8 mouse cellular contexts compared by ENCODE assay signal in genomic region chr13:68581747-68582516, GRCm38 (mm10). TPM values are rescaled to one million over a fixed set of nuclear protein-coding genes. Genes with fewer than 3 reads are reported as not detected.
DNase-seq lines count a peak whose midpoint lies in the region; ATAC-seq lines count a peak whose summit lies in the region.

TSS of gene Mtrr (minus strand) at chr13:68582149.
TSS of gene Fastkd3 (plus strand) at chr13:68582234.

- H3K9ac ChIP-seq in hindbrain, embryonic 15.5 days = peak within 1 kb of the TSS; percentile 71

- peaks cover 31% of the 10 kb centered on the region for H3K36me3 ChIP-seq in hindbrain, embryonic 15.5 days

- peak; percentile 99 for ATAC-seq in hindbrain, embryonic 15.5 days (ENCODE audit: low FRiP score, low read depth)

- no peaks in the 10 kb centered on the region for H3K27me3 ChIP-seq in hindbrain, embryonic 15.5 days

- H3K4me2 ChIP-seq in hindbrain, embryonic 15.5 days = peak within 1 kb of the TSS; percentile 70

- peak within 1 kb of the TSS; percentile 86 for H3K27ac ChIP-seq in hindbrain, embryonic 15.5 days (replicated peaks)

- WGBS in hindbrain, embryonic 15.5 days = under 1% methylated on average over 81 of the region's 81 CpGs

- DNase-seq in T-cell, adult 2 months (ENCODE audit: low spot score) = peak; percentile 94
- peak; percentile 98 to 99 for DNase-seq in cerebellum, postnatal 36 days
- DNase-seq in frontal cortex, postnatal 36 days (ENCODE audit: low spot score in 2 of 2) = peak; percentile 97 to 99
- DNase-seq in left cerebral cortex, adult 11 months (ENCODE audit: low spot score) = peak; percentile 95
- peak; percentile 97 to 99 for DNase-seq in lung, postnatal 4 days
- peak; percentile 95 for DNase-seq in retina, postnatal 7 days (ENCODE audit: low read depth, low spot score)
- DNase-seq in urinary bladder, adult 2 months (ENCODE audit: low spot score) = peak; percentile 99

- no peaks in the 10 kb centered on the region for H3K9me3 ChIP-seq in hindbrain, embryonic 15.5 days

- H3K4me1 ChIP-seq in hindbrain, embryonic 15.5 days (replicated peaks) = peaks cover 25% of the 10 kb centered on the region

- H3K4me3 ChIP-seq in hindbrain, embryonic 15.5 days = peak within 1 kb of the TSS; percentile 88

RNA-seq across cellular contexts. Expression of gene Mtrr, which starts in this region (rescaled TPM):
- 13.2 and 13.8 TPM in 2 replicates for polyA plus RNA-seq in hindbrain, embryonic 15.5 days (2015; fragmentation: Nextera tagmentation; extraction: Ambion mirVana)
- 11.9 and 13.5 TPM in 2 replicates for polyA plus RNA-seq in urinary bladder, adult 2 months (2012; rRNA removed)

RNA-seq across cellular contexts. Expression of gene Fastkd3, which starts in this region (rescaled TPM):
- 20.6 and 23.0 TPM in 2 replicates for polyA plus RNA-seq in hindbrain, embryonic 15.5 days (2015; fragmentation: Nextera tagmentation; extraction: Ambion mirVana)
- polyA plus RNA-seq in urinary bladder, adult 2 months (2012; rRNA removed) = 12.4 and 13.7 TPM in 2 replicates

Comparison
In these comparisons a context has a peak if more than half of its experiments do, and no peak if none do; other contexts are left out.
1. Peak in every context shown above with its lines: DNase-seq, ATAC-seq, H3K4me3 ChIP-seq and H3K27ac ChIP-seq.